Mouse (Mus musculus) forebrain, embryonic 13.5 days (tissue): Measurements from ENCODE around the gene Zfp169. TPM values are rescaled to one million over a fixed set of nuclear protein-coding genes. Genes with fewer than 3 reads are reported as not detected.

Experiments used
- microRNA counts: library from miRNA; unstranded; fragments of <30 nt; microRNA quantifications from one replicate; lab custom pipeline; 2016
- microRNA-seq: library from miRNA; unstranded; fragments of <30 nt; microRNA quantifications from one replicate; pipeline ENCODE4, GENCODE M21; 2016
- polyA plus RNA-seq: library from polyadenylated mRNA; unstranded; fragments of >200 nt; fragmentation: Nextera tagmentation; extraction: Ambion mirVana; gene quantifications from 2 replicates; pipeline ENCODE4 v1.2.1, GENCODE M21; 2015

Zfp169 gene
- polyA plus RNA-seq, 1 experiment from 2014 or later: 6.0 TPM

MicroRNA genes within 50 kb of the gene (microRNA counts, 519-probe panel; counts per million panel counts)
- 6,235 counts per million, percentile 97 among the panel's probes with 10 or more counts for microRNA mmu-let-7a (lab: Ali Mortazavi, UCI)
- 6,207 counts per million, percentile 97 among the panel's probes with 10 or more counts for microRNA mmu-let-7d (lab: Ali Mortazavi, UCI)
- 5,283 counts per million, percentile 92 among the panel's probes with 10 or more counts for microRNA mmu-let-7f (lab: Ali Mortazavi, UCI)

Small RNA genes within 50 kb of the gene (microRNA-seq; reads per million reads assigned to microRNA genes)
- gene Gm24111 (not detected), gene Mirlet7a-1 (180 reads per million, percentile 58 among the genes with 10 or more reads in this experiment), gene Mirlet7d (9,469 reads per million, percentile 95 among the genes with 10 or more reads in this experiment), gene Mirlet7f-1 (not detected)

Other genes starting within 250 kb of the Zfp169 start
- 2.6 and 3.5 TPM in 2 replicates for gene A830005F24Rik, start 119 bp upstream of the Zfp169 start, polyA plus RNA-seq
- gene Ptpdc1, start 112.2 kb upstream of the Zfp169 start, polyA plus RNA-seq: 13.0 and 13.4 TPM in 2 replicates
- gene Barx1, start 149.5 kb upstream of the Zfp169 start, polyA plus RNA-seq: not detected in 2 replicates